ENCODE assay signal across 8 mouse cellular contexts in genomic region chr10:81358209-81358608, GRCm38 (mm10). TPM values are rescaled to one million over a fixed set of nuclear protein-coding genes. Genes with fewer than 3 reads are reported as not detected.
DNase-seq lines count a peak whose midpoint lies in the region; ATAC-seq and TF ChIP-seq lines count a peak whose summit lies in the region.

No protein-coding gene starts in this region.

- no peaks in the 10 kb centered on the region for H3K36me3 ChIP-seq in heart, adult 2 months (ENCODE audit: control insufficient read depth, insufficient read depth, low read length)
- peaks cover 24% of the 10 kb centered on the region; the same call in 1 of the 2 replicates for H3K36me3 ChIP-seq in ES-E14 (ENCODE audit: control insufficient read depth, insufficient read depth, low read length, poor library complexity, severe bottlenecking)
- 0 out of 2 replicates have a peak, but pooled peaks cover 6% of the 10 kb centered on the region for H3K36me3 ChIP-seq in heart, postnatal 0 days (replicated peaks; ENCODE audit: control insufficient read depth, insufficient read depth, low read length)

- intact Hi-C loops in heart, adult 2 months (cut with DNase I) = no loop called here
- intact Hi-C loops in gastrocnemius, postnatal 14 days (cut with DNase I; ENCODE audit: low total_unique reads) = no loop called here

- no peak for TF ChIP-seq EP300 in heart, adult 2 months (IDR thresholded peaks at IDR 0.05; ENCODE audit: insufficient read depth, low read depth, low read length)
- no peak for TF ChIP-seq EP300 in heart, postnatal 0 days (IDR thresholded peaks at IDR 0.05; ENCODE audit: low read depth)

- no peak for TF ChIP-seq CTCF in heart, adult 2 months (IDR thresholded peaks at IDR 0.05)
- TF ChIP-seq CTCF in heart, postnatal 0 days (IDR thresholded peaks at IDR 0.05; ENCODE audit: low read depth) = no peak

- H3K79me2 ChIP-seq in heart, adult 2 months (replicated peaks; ENCODE audit: control insufficient read depth, insufficient read depth, low read length) = no peaks in the 10 kb centered on the region

- peaks cover 7% of the 10 kb centered on the region for H3K4me1 ChIP-seq in heart, adult 2 months (ENCODE audit: control insufficient read depth, insufficient read depth, low read length)
- H3K4me1 ChIP-seq in ES-E14 (ENCODE audit: control insufficient read depth in 2 of 2, insufficient read depth in 2 of 2, low read length in 2 of 2, poor library complexity in 1 of 2) = peaks cover 15 to 44% of the 10 kb centered on the region in 2 experiments; a peak in 3 of 4 replicates
- peaks cover 20% of the 10 kb centered on the region for H3K4me1 ChIP-seq in heart, postnatal 0 days (ENCODE audit: control insufficient read depth, insufficient read depth)

- TF ChIP-seq POLR2A in heart, adult 2 months (IDR thresholded peaks at IDR 0.05; ENCODE audit: insufficient read depth, low read depth, low read length) = no peak

- peak overlapping the region; percentile 94 for H3K9ac ChIP-seq in heart, adult 2 months (ENCODE audit: low read depth, low read length)
- H3K9ac ChIP-seq in ES-E14 (ENCODE audit: insufficient read depth, low read depth, low read length, poor library complexity, severe bottlenecking) = peak overlapping the region; percentile 83; the same call in 1 of the 2 replicates
- peak overlapping the region; percentile 80 for H3K9ac ChIP-seq in heart, postnatal 0 days (replicated peaks; ENCODE audit: low read depth, low read length)

- no peak overlapping the region for H3K27ac ChIP-seq in heart, adult 2 months
- H3K27ac ChIP-seq in ES-E14 (ENCODE audit: insufficient read depth, low read depth, low read length, poor library complexity, severe bottlenecking) = no peak overlapping the region
- peak overlapping the region; percentile 63; the same call in 1 of the 2 replicates for H3K27ac ChIP-seq in heart, postnatal 0 days (ENCODE audit: low read depth)

- in situ Hi-C loops in ES-E14 (cut with MboI; ENCODE audit: low sequenced_read_pairs in 2 of 2, unreplicated experiment in 2 of 2) = no loop called here

- no peaks in the 10 kb centered on the region for H3K27me3 ChIP-seq in heart, adult 2 months (ENCODE audit: control insufficient read depth, insufficient read depth, low read length)
- H3K27me3 ChIP-seq in heart, postnatal 0 days (ENCODE audit: control insufficient read depth, insufficient read depth, low read length) = no peaks in the 10 kb centered on the region

- DNase-seq in heart, adult 2 months = no peak
- no peak for DNase-seq in heart, adult 8-10 months (ENCODE audit: low spot score)
- no peak for DNase-seq in ES-E14 (ENCODE audit: low read depth, low spot score)
- DNase-seq in heart, postnatal 0 days (ENCODE audit: low spot score) = no peak
- peak; percentile 40 for DNase-seq in lung, postnatal 36 days
- no peak for DNase-seq in urinary bladder, postnatal 36 days (ENCODE audit: low spot score in 2 of 2)
- no peak for DNase-seq in gastrocnemius, postnatal 14 days

- H3K4me2 ChIP-seq in heart, postnatal 0 days (ENCODE audit: low read depth, low read length) = peak overlapping the region; percentile 99

- no peak for ATAC-seq in heart, postnatal 0 days (ENCODE audit: insufficient read depth, low read depth)
- ATAC-seq in megakaryocyte progenitor cell, adult 5-6 weeks (replicated peaks; ENCODE audit: poor library complexity) = no peak

- H3K9me3 ChIP-seq in ES-E14 (ENCODE audit: control insufficient read depth, insufficient read depth, low read depth, low read length) = no peaks in the 10 kb centered on the region
- H3K9me3 ChIP-seq in heart, postnatal 0 days (replicated peaks; ENCODE audit: control insufficient read depth, low read length) = no peaks in the 10 kb centered on the region

- WGBS in heart, adult 2 months = 35% methylated on average over 4 of the region's 4 CpGs
- WGBS in heart, postnatal 0 days = 22% methylated on average over 4 of the region's 4 CpGs

- H3K4me3 ChIP-seq in heart, adult 2 months = peak overlapping the region; percentile 69
- peak overlapping the region; percentile 77 to 79 for H3K4me3 ChIP-seq in ES-E14 (ENCODE audit: insufficient read depth in 1 of 2, low read depth in 1 of 2, low read length in 2 of 2, poor library complexity in 1 of 2, severe bottlenecking in 1 of 2)
- H3K4me3 ChIP-seq in heart, postnatal 0 days (ENCODE audit: low read depth, low read length) = peak overlapping the region; percentile 76

TF ChIP-seq in ES-E14, 5 proteins besides CTCF, POLR2A, EP300 and RAD21:
- no peak for TF ChIP-seq ZNF384 (IDR thresholded peaks at IDR 0.05; ENCODE audit: low read depth, low read length)
- no peak for TF ChIP-seq MAFK (IDR thresholded peaks at IDR 0.05; ENCODE audit: insufficient read depth, low read depth, low read length)
- no peak for TF ChIP-seq CHD2 (IDR thresholded peaks at IDR 0.05; ENCODE audit: low read depth, low read length)
- TF ChIP-seq ZC3H11A (IDR thresholded peaks at IDR 0.05; ENCODE audit: borderline replicate concordance, low read depth, low read length) = no peak
- no peak for TF ChIP-seq HCFC1 (IDR thresholded peaks at IDR 0.05; ENCODE audit: borderline replicate concordance, insufficient read depth, low read length)
TF ChIP-seq in ES-E14: peak in this region for 0.

RNA-seq across cellular contexts. Expression of gene Mfsd12, which starts 0.9 kb away (rescaled TPM):
- 10 to 100 TPM; 10.6 to 11.1 TPM for total RNA-seq in heart, adult 2 months (2021)
- 9.6 and 10.5 TPM in 2 replicates for polyA plus RNA-seq in heart, adult 2 months (2012; rRNA removed)
- 10 to 100 TPM in 1 of 4 experiments, 1 to 10 TPM in 3; 9.2 to 11.4 (median 9.8) TPM for total RNA-seq in heart, adult 8-10 months (2022)
- total RNA-seq in ES-E14 (2012; rRNA removed) = 28.7 and 46.1 TPM in 2 replicates
- total RNA-seq in heart, postnatal 0 days (2014; rRNA removed; ENCODE audit: low replicate concordance) = 20.2 and 30.5 TPM in 2 replicates
- polyA plus RNA-seq in heart, postnatal 0 days (2015; fragmentation: Nextera tagmentation; extraction: Ambion mirVana) = 10.3 and 11.4 TPM in 2 replicates
- 1 to 10 TPM; 3.7 to 4.0 TPM for total RNA-seq in gastrocnemius, postnatal 14 days (2021)
- 6.7 and 7.0 TPM in 2 replicates for total RNA-seq in megakaryocyte progenitor cell, adult 5-6 weeks (2015)
- 12.1 and 12.6 TPM in 2 replicates for total RNA-seq in megakaryocyte progenitor cell, adult 5-6 weeks (2017)

RNA-seq across cellular contexts. Expression of gene 4930404N11Rik, which starts 7.4 kb away (rescaled TPM):
- total RNA-seq in heart, adult 2 months (2021) = 1 to 10 TPM in 1 of 2 experiments, under 1 TPM in 1; 0.64 to 1.1 TPM
- polyA plus RNA-seq in heart, adult 2 months (2012; rRNA removed) = 0.32 and 1.2 TPM in 2 replicates
- under 1 TPM in 2 of 4 experiments, not detected in 2; 0.29 to 0.66 TPM for total RNA-seq in heart, adult 8-10 months (2022)
- total RNA-seq in ES-E14 (2012; rRNA removed) = 9.4 and 19.1 TPM in 2 replicates
- total RNA-seq in heart, postnatal 0 days (2014; rRNA removed; ENCODE audit: low replicate concordance) = not detected in 2 replicates
- 0.68 and 1.0 TPM in 2 replicates for polyA plus RNA-seq in heart, postnatal 0 days (2015; fragmentation: Nextera tagmentation; extraction: Ambion mirVana)
- total RNA-seq in gastrocnemius, postnatal 14 days (2021) = under 1 TPM; 0.37 to 0.42 TPM
- total RNA-seq in megakaryocyte progenitor cell, adult 5-6 weeks (2015) = 0.59 and 0.99 TPM in 2 replicates
- 0.92 and 2.2 TPM in 2 replicates for total RNA-seq in megakaryocyte progenitor cell, adult 5-6 weeks (2017)

RNA-seq across cellular contexts. Expression of gene Hmg20b, which starts 7.9 kb away (rescaled TPM):
- total RNA-seq in heart, adult 2 months (2021) = 10 to 100 TPM; 55.6 to 58.1 TPM
- polyA plus RNA-seq in heart, adult 2 months (2012; rRNA removed) = 44.3 and 54.9 TPM in 2 replicates
- total RNA-seq in heart, adult 8-10 months (2022) = 10 to 100 TPM; 52.4 to 61.2 (median 57.1) TPM
- 43.5 and 55.9 TPM in 2 replicates for total RNA-seq in ES-E14 (2012; rRNA removed)
- 63.9 and 80.7 TPM in 2 replicates for total RNA-seq in heart, postnatal 0 days (2014; rRNA removed; ENCODE audit: low replicate concordance)
- 92.3 and 94.5 TPM in 2 replicates for polyA plus RNA-seq in heart, postnatal 0 days (2015; fragmentation: Nextera tagmentation; extraction: Ambion mirVana)
- total RNA-seq in gastrocnemius, postnatal 14 days (2021) = 10 to 100 TPM; 24.3 to 25.8 TPM
- 24.5 and 29.0 TPM in 2 replicates for total RNA-seq in megakaryocyte progenitor cell, adult 5-6 weeks (2015)
- 22.2 and 32.3 TPM in 2 replicates for total RNA-seq in megakaryocyte progenitor cell, adult 5-6 weeks (2017)

RNA-seq across cellular contexts. Expression of gene Gipc3, which starts 15.1 kb away (rescaled TPM):
- 1 to 10 TPM; 5.5 to 6.4 TPM for total RNA-seq in heart, adult 2 months (2021)
- polyA plus RNA-seq in heart, adult 2 months (2012; rRNA removed) = 4.7 and 4.8 TPM in 2 replicates
- 1 to 10 TPM; 4.1 to 6.6 (median 5.2) TPM for total RNA-seq in heart, adult 8-10 months (2022)
- 0.09 and 0.16 TPM in 2 replicates for total RNA-seq in ES-E14 (2012; rRNA removed)
- 0.08 and 0.12 TPM in 2 replicates for total RNA-seq in heart, postnatal 0 days (2014; rRNA removed; ENCODE audit: low replicate concordance)
- polyA plus RNA-seq in heart, postnatal 0 days (2015; fragmentation: Nextera tagmentation; extraction: Ambion mirVana) = 0.16 and 0.21 TPM in 2 replicates
- total RNA-seq in gastrocnemius, postnatal 14 days (2021) = 1 to 10 TPM; 1.8 to 2.0 TPM
- 0.32 TPM in 1 of 2 replicates, not detected in the other for total RNA-seq in megakaryocyte progenitor cell, adult 5-6 weeks (2015)
- total RNA-seq in megakaryocyte progenitor cell, adult 5-6 weeks (2017) = 0.17 TPM in 1 of 2 replicates, not detected in the other

RNA-seq across cellular contexts. Expression of gene Fzr1, which starts 20.1 kb away (rescaled TPM):
- 10 to 100 TPM; 29.9 to 31.5 TPM for total RNA-seq in heart, adult 2 months (2021)
- 49.3 and 56.1 TPM in 2 replicates for polyA plus RNA-seq in heart, adult 2 months (2012; rRNA removed)
- 10 to 100 TPM; 25.9 to 39.0 (median 32.2) TPM for total RNA-seq in heart, adult 8-10 months (2022)
- total RNA-seq in ES-E14 (2012; rRNA removed) = 63.0 and 94.5 TPM in 2 replicates
- total RNA-seq in heart, postnatal 0 days (2014; rRNA removed; ENCODE audit: low replicate concordance) = 47.6 and 53.9 TPM in 2 replicates
- 45.8 and 48.4 TPM in 2 replicates for polyA plus RNA-seq in heart, postnatal 0 days (2015; fragmentation: Nextera tagmentation; extraction: Ambion mirVana)
- 10 to 100 TPM; 11.9 to 15.4 TPM for total RNA-seq in gastrocnemius, postnatal 14 days (2021)
- 17.1 and 21.7 TPM in 2 replicates for total RNA-seq in megakaryocyte progenitor cell, adult 5-6 weeks (2015)
- total RNA-seq in megakaryocyte progenitor cell, adult 5-6 weeks (2017) = 17.3 and 17.8 TPM in 2 replicates
